Mouse (Mus musculus): ENCODE measurements at regions not wholly inside any gene's neighbourhood (a gene's known extent, or its start where the extent isn't known, plus 50 kb on each side); places are given as distances from the start of the nearest gene placed in this dataset.

DNA sequence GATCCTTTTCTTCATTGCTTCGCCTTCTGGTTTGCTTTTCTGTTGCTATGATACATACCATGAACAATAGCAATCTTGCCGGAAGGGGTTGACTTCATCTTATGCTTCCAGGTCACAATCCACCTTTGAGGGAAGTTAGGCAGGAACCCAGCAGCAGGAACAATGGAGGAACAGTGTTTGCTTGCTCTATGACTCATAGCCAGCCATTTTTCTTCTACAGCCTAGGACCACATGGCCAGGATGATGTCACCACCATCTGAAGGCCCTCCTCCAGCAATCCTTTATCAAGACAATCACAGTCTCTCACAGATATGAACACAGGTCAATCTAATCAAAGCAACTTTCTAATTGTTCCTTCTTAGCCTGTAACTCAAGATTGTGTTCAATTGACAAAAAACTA is 61.5 kb downstream of the Npy1r start:
- TF ChIP-seq CTCF (conservative IDR thresholded peaks at IDR 0.05 in 1 of 2, IDR thresholded peaks at IDR 0.05 in 1 of 2; ENCODE audit: low read depth in 2 of 2, low read length in 2 of 2) = no peak
- no peak for TF ChIP-seq POLR2A (IDR thresholded peaks at IDR 0.05; ENCODE audit: low read depth, low read length)
